Mouse (Mus musculus): ENCODE data around the gene Clic4.
"Not testable (repeated sequence)": the region's sequence is repeated elsewhere in the genome, so short reads cannot be mapped to it uniquely, and the experiment has no call there.

The Clic4 gene

GRCm38 (mm10) chr4:135291841-135292240 is 19.2 kb upstream of the Clic4 start:
- DNase-seq (ENCODE audit: low read depth) = no peak

DNA sequence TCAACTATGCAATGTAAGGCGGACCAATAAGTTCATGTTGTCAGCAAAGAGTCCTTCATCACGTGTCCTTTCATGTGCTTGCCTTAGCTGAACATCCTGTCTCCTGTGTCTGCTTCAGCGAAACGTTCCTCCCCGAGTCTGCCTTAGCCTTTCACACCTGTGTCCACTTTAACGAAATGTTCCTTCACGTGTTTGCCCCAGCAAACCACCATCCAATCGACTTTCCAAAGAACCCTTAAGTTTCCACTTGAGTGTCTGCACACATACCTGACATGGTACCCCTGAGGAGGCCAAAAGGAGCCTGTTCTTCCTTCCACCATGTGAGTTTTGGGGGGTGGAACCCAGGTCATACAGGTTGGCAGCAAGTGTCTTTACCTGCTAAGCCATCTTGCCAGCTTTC is 18.6 kb upstream of the Clic4 start:
- no peak for DNase-seq (ENCODE audit: low read depth)

DNA sequence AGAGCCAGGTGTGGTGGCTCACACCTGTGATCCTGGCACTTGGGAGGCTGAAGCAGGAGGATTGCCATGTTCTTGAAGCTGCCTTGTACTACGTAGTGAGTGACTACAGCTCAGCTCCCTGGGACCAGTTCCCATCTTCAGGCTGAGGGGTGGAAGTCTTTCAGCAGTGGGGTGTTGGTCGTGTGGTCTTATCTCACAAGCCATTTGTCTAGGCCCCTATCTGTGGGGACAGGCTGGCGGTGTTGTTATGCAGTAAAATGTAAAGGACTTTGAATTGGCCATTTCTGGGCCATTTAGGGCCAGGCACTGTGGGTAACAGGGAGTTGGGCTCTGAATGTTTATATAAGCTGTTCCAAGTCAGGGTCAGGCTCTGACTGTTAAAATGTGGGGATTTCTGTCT is 15.4 kb upstream of the Clic4 start:
- peak; percentile 35 for DNase-seq (ENCODE audit: low read depth)

GRCm38 (mm10) chr4:135286833-135287395 is 14.3 kb upstream of the Clic4 start:
- DNase-seq (ENCODE audit: low read depth) = peak; percentile 48

DNA sequence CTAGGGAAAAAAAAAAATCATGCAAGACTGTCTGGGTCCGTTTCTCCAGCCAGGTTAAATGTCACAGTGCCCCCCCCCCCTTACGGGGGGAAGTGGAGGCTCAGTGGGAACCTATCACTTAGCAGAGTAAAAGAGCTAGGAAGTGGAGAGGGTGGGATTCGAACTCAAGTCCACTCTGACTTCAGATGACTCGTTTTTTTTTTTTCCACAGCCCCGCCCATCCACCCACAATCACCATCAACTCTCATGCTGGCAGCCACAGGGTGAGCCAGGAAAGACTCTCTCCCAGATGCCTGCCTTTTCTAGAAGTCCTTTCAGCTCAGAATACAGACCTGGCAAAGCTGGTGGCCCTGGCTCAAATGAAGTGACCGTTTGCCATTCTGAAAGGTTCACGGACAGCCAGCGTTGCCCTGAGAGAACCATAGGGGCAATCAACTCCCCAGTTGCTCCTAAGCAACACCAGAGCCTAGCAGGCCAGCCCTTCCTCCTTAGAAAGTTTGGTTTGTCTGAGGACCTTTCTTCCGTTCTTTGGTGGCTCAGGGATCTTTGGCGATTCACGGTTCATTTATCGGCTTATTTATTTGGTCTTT is 13.5 kb upstream of the Clic4 start:
- DNase-seq (ENCODE audit: low read depth) = no peak

- no peak for DNase-seq (ENCODE audit: low read depth)
Measured at GRCm38 (mm10) chr4:135285436-135285835, 12.8 kb upstream of the Clic4 start.

DNA sequence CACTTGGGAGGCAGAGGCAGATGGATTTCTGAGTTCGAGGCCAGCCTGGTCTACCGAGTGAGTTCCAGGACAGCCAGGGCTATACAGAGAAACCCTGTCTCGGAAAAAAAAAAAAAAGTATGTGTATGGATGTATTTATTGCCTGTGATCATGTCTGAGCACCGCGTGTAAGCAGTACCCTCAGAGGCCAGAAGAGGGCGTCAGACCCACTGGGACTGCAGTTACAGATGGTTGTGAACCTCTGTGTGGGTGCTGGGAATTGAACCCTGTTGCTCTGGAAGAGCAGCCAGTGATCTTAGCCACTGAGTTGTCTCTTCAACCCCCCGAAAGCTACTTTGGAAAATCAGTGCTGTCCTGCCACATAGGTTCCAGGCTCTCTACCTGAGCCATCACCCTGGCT is 11.3 kb upstream of the Clic4 start:
- DNase-seq (ENCODE audit: low read depth) = no peak

GRCm38 (mm10) chr4:135283417-135283816 is 10.8 kb upstream of the Clic4 start:
- DNase-seq (ENCODE audit: low read depth) = no peak

DNA sequence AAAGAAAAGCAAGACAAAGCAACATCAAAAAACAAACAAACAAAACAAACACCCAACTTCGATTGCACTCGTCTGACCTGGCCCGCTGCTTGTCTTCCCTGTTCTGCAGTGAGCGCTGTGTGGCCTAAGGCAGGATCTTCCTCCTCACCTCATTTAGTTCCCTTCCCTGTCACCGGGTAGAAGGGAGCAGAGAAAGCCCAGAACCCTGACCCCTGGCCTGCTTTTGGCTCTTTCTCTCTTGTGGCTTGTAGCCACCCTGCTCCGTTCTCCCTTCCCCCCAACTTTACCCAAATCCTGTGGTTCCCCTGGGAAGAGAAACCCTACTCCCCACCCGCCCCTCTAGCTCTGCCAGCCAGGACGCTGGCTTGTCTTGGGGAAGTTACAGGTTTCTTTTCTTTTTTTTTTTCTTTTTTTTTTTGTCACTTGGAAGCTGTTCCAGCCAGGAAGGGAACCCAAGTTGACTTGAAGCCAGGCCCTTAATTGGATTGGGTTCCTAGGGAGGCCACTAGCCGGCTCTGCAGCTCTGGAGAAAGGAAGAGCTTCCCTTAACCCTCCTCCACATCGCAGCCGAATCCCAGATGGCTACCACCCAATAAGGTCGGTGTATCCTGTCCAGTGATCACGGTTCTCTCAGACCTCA is 10.2 kb upstream of the Clic4 start:
- DNase-seq (ENCODE audit: low read depth) = no peak

- DNase-seq (ENCODE audit: low read depth) = not testable (repeated sequence)
Measured at GRCm38 (mm10) chr4:135280016-135280415, 7.4 kb upstream of the Clic4 start.

- no peak for DNase-seq (ENCODE audit: low read depth)
Measured at GRCm38 (mm10) chr4:135276681-135277379, 4.2 kb upstream of the Clic4 start.

DNA sequence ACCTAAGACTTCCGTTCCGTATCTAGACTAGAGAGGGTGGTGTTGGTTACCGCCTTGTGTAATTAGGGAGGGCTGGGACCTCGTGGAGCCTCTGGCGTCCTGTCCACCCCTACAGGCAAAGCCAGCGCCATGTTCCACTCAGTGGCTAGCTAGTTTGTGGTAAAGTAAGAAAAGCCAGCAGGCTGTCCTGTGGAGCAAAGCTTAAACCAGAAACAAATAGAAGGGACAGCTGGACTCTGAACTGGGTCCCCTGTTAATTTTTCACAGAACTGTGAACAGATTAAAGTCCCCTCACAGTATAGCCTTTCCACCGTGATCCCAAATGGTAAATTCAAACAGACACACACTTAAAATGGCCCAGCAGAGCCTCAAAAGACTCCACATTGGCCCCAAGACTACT is 2.1 kb upstream of the Clic4 start:
- DNase-seq (ENCODE audit: low read depth) = no peak

DNA sequence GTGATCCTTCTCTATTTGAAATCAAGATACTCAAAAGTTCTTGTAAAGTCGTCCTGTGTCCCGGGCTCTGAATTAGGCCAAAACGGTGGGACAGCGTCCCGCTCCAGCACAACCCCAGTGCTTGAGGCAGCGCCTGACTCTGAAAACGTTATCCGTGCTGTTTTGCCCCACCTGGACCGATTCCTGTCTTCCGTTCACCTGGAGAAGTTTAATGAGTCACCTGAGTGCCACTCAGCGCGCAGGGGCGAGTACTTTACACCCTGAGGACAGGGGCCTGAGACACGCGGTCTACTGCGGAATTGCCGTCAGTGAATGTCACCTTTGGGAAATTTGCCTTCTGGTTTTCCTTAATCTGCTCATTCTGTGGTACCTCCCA is 681 bp upstream of the Clic4 start:
- DNase-seq (ENCODE audit: low read depth) = no peak

DNA sequence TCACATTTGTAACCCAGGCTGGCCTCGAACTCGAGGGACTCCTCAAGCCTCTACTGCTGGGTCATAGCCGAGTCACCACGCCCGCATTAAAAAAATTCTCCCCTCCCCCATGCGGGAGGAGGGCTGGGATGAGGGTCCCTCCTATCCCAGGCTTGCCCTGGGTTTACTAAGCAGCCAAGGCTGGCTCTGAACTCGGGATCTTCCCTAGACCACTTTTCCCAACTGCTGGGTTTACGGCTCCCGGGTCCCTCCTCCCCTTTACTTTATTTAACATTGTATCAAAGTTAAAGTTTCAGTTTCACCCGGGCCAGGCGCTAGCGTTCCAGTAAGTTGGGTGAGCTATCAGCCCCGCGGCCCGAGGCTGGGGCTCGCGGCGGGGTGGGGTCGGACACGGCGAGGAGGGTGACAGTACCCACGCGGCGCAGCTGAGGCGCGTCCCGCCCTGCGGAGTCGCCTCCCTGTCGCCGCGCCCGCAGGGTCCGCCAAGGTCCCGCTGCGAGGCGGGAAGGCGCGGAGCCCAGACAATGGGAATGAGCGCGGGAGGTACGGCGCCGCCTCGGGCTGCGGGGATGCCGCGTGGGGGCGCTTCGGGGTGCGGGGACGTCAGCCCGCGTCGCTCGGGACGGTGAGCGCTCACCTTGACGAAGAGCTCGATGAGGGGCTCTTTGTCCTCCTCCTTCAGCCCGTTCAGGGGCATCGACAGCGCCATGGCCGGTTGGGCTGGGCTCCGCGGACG is 565 bp downstream of the Clic4 start:
- peak; percentile 78 for DNase-seq (ENCODE audit: low read depth)

DNA sequence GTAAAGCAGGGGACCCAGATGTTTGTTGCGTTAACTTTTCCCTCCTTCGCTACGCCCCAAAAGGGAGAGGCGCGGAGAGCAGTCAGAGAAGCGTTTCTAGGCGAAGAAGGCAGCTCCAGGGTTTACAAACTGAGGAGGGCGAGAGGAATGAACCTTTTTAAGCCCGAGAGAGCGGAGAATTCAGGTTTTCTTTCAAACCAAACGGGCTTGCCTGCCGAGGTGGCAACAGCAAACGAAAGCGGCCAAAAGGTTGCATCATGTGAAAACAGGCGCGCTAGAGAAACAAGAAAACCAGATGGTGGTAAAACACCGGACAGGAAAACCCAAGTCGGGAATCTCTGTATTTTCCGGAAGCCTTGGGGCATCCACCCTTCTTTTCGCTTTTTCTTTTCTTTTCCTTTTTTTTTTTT is 1.2 kb downstream of the Clic4 start:
- DNase-seq (ENCODE audit: low read depth) = peak; percentile 82

- DNase-seq (ENCODE audit: low read depth) = no peak
Measured at GRCm38 (mm10) chr4:135270476-135270875, 2.1 kb downstream of the Clic4 start.

DNA sequence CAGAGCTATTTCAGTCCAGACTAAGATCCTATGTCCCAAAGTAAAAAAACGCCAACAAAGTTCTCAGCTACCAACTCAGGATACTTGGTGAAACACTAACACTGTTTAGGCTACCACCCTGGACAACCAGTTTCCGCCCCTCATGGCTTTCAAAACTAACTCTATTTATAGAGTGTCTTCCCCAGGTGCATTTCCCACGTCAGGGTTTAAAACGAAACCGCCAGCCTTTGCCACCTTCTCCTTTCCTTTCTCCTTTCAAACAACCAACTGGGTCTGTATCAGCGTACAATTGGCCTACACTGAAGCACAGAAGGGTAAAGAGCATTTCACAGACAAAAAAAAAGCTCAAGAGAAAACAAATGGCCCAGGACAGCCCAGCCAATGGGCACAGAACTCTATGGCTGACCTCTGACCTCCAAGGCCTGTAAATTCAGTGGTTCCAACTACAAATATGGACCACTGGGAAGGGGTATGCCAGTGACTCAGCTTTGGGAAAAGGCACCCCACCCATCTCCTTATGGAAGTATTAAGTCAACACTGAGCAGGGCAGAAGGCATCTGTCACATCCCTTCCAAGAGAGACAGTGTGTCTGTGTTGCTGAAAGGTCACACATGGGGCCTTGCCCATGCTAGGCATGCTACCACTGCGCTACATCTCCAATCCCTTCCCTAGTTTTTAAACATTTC is 2.8 kb downstream of the Clic4 start:
- DNase-seq (ENCODE audit: low read depth) = no peak

GRCm38 (mm10) chr4:135267521-135267920 is 5.1 kb downstream of the Clic4 start:
- no peak for DNase-seq (ENCODE audit: low read depth)

DNA sequence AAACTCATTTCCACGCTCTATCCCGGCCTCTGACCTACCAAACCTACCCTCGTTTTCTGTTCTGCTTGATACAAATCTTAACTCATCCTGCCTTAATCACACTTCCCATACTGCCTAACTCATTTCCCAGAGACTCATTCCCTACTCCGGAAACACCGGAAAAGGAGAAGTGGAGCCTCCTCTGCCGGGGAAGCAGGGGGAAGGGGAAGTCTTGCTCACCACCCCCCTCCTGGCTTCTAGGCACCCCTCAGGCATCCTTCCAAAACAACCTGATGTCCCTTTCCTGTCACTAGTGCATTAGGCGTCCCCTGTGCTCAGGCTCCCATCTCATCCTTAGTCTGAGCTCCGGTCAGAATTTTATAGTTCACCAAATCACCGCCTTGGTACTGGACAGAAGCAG is 5.6 kb downstream of the Clic4 start:
- DNase-seq (ENCODE audit: low read depth) = no peak

DNA sequence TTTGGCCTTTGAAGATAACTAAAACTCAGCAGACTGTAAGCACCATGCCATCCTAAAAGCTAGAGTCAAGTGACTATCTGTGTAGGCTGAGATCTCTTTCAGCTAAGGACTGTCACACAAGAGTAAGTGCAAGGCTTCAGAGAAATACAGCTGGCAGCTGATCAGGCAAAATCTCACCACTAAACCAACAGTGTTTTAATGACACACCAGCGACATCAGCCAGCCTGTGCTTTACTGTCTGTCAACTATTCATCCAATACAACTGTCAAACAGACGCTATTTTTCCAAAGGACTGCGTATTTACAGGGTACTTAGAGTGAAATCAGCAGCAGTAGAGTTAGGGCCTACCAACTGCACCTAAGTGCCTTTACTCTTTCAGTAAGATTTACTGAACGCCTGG is 12.2 kb downstream of the Clic4 start:
- DNase-seq (ENCODE audit: low read depth) = no peak

DNA sequence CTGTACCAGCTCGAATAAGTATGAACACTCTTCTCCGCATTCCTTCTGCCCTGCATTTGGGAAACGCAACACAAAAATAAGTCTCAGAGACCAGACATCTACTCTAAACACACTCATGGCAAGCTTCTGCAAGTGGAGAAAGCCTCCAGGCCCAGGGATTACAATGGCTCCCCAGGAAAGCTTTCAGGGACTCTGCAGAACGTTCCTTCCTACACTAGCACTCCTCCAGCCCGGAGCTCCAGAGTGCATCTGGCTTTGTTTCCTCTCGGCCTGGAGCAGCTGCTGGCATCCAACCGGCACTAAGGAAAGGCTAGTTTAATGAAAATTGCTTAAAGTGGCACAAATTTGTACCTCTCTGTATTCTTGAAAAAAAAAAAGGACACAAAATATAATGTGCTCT is 14.1 kb downstream of the Clic4 start:
- no peak for DNase-seq (ENCODE audit: low read depth)

- no peak for DNase-seq (ENCODE audit: low read depth)
Measured at GRCm38 (mm10) chr4:135257881-135258476, 14.6 kb downstream of the Clic4 start.

All from 416B (cell line).